Mouse (Mus musculus) heart, adult 2 months (tissue): ENCODE results near the gene Ctnna3.

Experiments
- CTCF ChIP-seq: fragments of 200-600 bp; IDR thresholded peaks from 2 replicates; pipeline ENCODE4 v1.8.1; 2022; ENCODE audit warnings: antibody characterized with exemption, mild to moderate bottlenecking, moderate library complexity
- EP300 ChIP-seq: fragments of 200-500 bp; IDR thresholded peaks from 2 replicates; pipeline ENCODE4 v1.6.1; 2011; ENCODE audit warnings: low read depth, low read length, control low read depth; ENCODE audit not compliant: insufficient read depth

DNA sequence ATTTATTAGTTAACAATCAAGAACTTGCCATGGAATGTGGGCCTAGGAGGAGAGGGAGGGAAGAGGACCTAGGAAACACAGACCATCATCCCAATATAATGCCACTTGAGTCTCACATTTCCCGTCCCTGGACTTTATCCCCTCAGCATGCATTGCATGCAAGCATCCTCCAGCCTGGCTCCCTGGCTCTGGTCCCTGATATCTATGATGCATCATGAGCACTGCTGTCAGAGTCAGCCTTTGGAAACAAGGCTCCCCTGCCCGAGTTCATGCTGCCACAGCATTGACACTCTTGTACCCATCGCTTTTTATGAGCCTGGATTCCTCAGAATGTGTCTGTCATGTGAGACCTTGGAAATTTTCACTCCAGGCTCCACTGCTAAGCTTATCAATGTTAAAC, 703.6 kb downstream of the Ctnna3 start:
- TF ChIP-seq CTCF (no peak), EP300 (no peak)
